Mouse (Mus musculus): Measurements from ENCODE around the gene Ptger1. TPM values are rescaled to one million over a fixed set of nuclear protein-coding genes. Genes with fewer than 3 reads are reported as not detected.
A peak's percentile ranks its signal among the peaks of the same experiment; 100 is the strongest.

Ptger1 gene
- 2.7 and 2.8 TPM in 2 replicates for polyA plus RNA-seq (2012; rRNA removed)
- polyA plus RNA-seq (2014; fragmentation: Nextera tagmentation; extraction: Ambion mirVana) = 0.40 and 0.83 TPM in 2 replicates

DNA sequence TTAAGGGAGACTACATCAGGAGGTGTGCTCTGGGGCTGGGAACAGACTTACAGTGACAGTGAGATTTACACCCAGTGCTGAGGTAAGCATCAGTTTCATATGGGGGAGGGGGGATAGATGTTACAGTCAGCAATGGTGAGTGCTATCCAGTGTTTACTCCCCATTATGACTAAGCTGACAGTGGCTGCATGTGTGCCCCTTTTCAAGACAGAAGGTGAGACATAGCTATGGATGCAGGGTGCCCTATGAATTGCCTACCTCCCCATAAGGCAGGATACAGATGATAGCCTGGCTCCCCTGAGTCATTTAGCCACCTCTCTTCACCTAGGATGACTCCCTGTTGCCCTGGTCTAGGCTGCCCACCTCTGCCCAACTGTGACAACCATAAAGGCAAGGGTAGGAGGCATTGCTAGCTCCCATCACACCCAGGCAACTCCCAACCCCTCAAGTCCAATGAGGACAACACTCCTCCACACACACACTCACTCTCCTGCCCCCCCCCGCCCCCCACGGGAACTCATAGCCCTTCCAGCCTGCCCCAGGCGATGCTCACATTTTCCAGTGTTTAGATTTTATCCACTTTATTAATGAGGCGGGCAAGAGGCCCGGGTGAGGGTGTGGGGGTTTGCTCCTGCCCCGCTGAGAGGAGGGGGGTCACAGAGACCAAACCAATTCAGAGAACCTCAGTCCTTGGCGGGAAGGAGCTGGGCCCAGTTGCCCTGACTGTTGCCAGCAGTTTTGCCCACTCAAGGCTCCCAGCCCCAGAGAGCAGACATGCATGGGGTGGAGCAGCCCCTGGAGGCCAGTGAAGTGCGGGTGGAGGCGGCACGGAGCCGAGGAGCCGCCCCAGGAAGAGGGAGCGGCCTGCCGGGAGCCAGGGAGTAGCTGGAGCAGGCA is at the start of gene Ptger1:
Gene Ptger1, plus strand, starts transcription at position 710 of the 897 bp plus-strand sequence.
- no peaks in the 10 kb centered on the region for H3K27me3 ChIP-seq (ENCODE audit: control insufficient read depth, insufficient read depth, low read length)
- H3K36me3 ChIP-seq (ENCODE audit: control insufficient read depth, insufficient read depth, low read length) = peaks cover 23% of the 10 kb centered on the region
- TF ChIP-seq POLR2A (IDR thresholded peaks at IDR 0.05; ENCODE audit: borderline replicate concordance, extremely low read depth, insufficient read depth, insufficient read length) = no peak
- peak; percentile 34 for DNase-seq (ENCODE audit: low spot score)
- ATAC-seq (ENCODE audit: low FRiP score, low read depth) = peak; percentile 9; the same call in 1 of the 2 replicates
- H3K27ac ChIP-seq (replicated peaks; ENCODE audit: low read depth, low read length) = no peak within 1 kb of the TSS
- H3K9me3 ChIP-seq (ENCODE audit: control insufficient read depth, low read length) = no peaks in the 10 kb centered on the region
- H3K4me2 ChIP-seq (replicated peaks; ENCODE audit: low read depth, low read length, severe bottlenecking) = peak within 1 kb of the TSS; percentile 28
- WGBS = 23% methylated on average over 14 of the region's 14 CpGs
- no peak within 1 kb of the TSS for H3K4me3 ChIP-seq (replicated peaks; ENCODE audit: low read length)
- peak within 1 kb of the TSS; percentile 18; the same call in 1 of the 2 replicates for H3K9ac ChIP-seq (ENCODE audit: low read depth, low read length, severe bottlenecking)
- peaks cover 40% of the 10 kb centered on the region for H3K4me1 ChIP-seq (ENCODE audit: control insufficient read depth, insufficient read depth, low read length)

DNA sequence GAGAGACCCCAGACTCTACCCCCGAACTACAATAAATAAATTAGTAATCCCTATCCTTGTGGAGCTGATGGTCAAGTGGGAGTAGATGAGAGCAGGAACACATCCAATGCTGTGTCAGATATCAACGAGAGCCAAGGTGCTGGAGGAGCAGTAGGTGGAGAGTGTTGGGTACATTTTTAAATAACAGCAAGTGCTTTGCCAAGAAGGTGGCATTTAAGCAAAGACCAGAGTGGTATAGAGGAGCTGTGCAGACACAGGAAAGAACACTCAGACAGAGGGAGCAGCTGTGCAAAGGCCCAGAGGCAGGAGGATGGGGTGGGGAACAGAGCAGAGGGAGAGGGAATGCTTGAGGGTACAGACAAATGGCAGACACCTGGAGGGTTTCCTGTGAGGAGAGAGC is 49.4 kb upstream of the Ptger1 start:
- H3K4me2 ChIP-seq (replicated peaks; ENCODE audit: low read depth, low read length, severe bottlenecking) = no peak overlapping the region
- no peaks in the 10 kb centered on the region for H3K4me1 ChIP-seq (ENCODE audit: control insufficient read depth, insufficient read depth, low read length)
- no peak overlapping the region for H3K4me3 ChIP-seq (replicated peaks; ENCODE audit: low read length)
- ATAC-seq (ENCODE audit: low FRiP score, low read depth) (no peak), DNase-seq (ENCODE audit: low spot score) (no peak)
- H3K9me3 ChIP-seq (ENCODE audit: control insufficient read depth, low read length) = no peaks in the 10 kb centered on the region
- no peak overlapping the region for H3K27ac ChIP-seq (replicated peaks; ENCODE audit: low read depth, low read length)
- WGBS = 90% methylated on average over 2 of the region's 2 CpGs
- no peaks in the 10 kb centered on the region for H3K27me3 ChIP-seq (ENCODE audit: control insufficient read depth, insufficient read depth, low read length)
- no peak overlapping the region for H3K9ac ChIP-seq (ENCODE audit: low read depth, low read length, severe bottlenecking)
- TF ChIP-seq POLR2A (IDR thresholded peaks at IDR 0.05; ENCODE audit: borderline replicate concordance, extremely low read depth, insufficient read depth, insufficient read length) = no peak
- peaks cover 13% of the 10 kb centered on the region for H3K36me3 ChIP-seq (ENCODE audit: control insufficient read depth, insufficient read depth, low read length)

DNA sequence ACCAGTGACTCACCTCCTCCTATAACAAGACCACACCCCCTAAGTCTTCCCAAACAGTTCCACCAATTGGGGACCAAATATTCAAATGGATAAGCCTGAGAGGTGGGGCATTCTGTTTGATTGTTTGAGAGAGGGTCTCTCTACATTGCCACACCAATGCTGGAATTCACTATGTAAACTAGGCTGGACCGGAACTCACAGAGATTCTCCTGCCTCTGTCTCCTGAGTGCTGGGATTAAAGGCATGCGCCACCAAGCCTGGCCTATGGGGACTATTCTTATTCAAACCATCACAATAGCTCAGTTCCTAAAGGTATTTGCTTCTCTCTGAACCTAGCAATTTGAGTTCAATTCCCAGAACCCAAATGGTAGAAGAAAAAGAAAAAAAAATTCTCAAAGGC is 47.9 kb upstream of the Ptger1 start:
- 90% methylated on average over 2 of the region's 2 CpGs for whole genome bisulfite sequencing
- DNase-seq (ENCODE audit: low spot score) = no peak
- Histone ChIP-seq H3K9me3 (ENCODE audit: control insufficient read depth, low read length) (no peaks in the 10 kb centered on the region), H3K4me1 (ENCODE audit: control insufficient read depth, insufficient read depth, low read length) (no peaks in the 10 kb centered on the region), H3K36me3 (ENCODE audit: control insufficient read depth, insufficient read depth, low read length) (no peaks in the 10 kb centered on the region; the same call in 1 of the 2 replicates), H3K27me3 (ENCODE audit: control insufficient read depth, insufficient read depth, low read length) (no peaks in the 10 kb centered on the region), H3K9ac (ENCODE audit: low read depth, low read length, severe bottlenecking) (no peak overlapping the region), H3K4me2 (replicated peaks; ENCODE audit: low read depth, low read length, severe bottlenecking) (no peak overlapping the region), H3K4me3 (replicated peaks; ENCODE audit: low read length) (no peak overlapping the region), H3K27ac (replicated peaks; ENCODE audit: low read depth, low read length) (no peak overlapping the region)
- no peak for ATAC-seq (ENCODE audit: low FRiP score, low read depth)
- TF ChIP-seq POLR2A (IDR thresholded peaks at IDR 0.05; ENCODE audit: borderline replicate concordance, extremely low read depth, insufficient read depth, insufficient read length) = no peak

DNA sequence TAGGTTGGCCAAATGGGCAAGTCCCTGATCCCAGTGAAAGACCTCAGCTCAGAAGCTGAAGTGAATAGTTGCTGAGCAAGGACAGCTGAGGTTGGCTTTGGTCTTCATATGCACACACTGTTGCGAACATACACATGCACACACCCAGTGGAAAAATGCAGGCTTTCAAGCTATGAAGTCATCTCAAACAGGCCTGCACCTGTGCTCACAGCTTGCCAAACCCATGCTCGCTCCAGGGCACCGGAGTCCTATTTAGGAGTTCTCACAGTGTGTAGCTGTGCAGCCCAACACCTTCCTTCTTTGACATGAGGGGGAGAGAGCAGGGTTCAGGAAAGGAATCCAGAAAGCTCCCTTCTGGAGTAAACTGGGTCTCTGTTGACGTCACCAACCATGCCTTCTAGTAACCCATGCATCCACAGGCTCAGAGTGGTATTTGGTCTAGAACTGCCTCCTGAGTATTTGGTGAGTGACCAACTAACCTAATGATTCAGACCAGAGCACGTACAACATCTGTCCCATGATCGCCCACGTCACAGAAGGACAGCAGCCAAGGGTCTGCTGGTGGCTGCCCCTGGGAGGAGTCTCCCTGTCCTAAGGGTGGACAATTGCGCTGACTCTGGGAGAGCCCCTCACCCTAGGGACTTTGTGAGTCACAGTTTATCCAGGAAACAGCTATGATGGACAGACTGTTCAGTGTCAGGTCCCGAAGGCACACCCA is 46.8 kb upstream of the Ptger1 start:
- peak overlapping the region; percentile 33; the same call in 1 of the 2 replicates for H3K27ac ChIP-seq (replicated peaks; ENCODE audit: low read depth, low read length)
- no peaks in the 10 kb centered on the region for H3K4me1 ChIP-seq (ENCODE audit: control insufficient read depth, insufficient read depth, low read length)
- 80% methylated on average over 9 of the region's 9 CpGs for WGBS
- no peaks in the 10 kb centered on the region for H3K36me3 ChIP-seq (ENCODE audit: control insufficient read depth, insufficient read depth, low read length)
- H3K4me3 ChIP-seq (replicated peaks; ENCODE audit: low read length) = no peak overlapping the region
- DNase-seq (ENCODE audit: low spot score) (peak; percentile 63), ATAC-seq (ENCODE audit: low FRiP score, low read depth) (peak; percentile 32; the same call in 1 of the 2 replicates)
- H3K27me3 ChIP-seq (ENCODE audit: control insufficient read depth, insufficient read depth, low read length) = no peaks in the 10 kb centered on the region
- H3K9me3 ChIP-seq (ENCODE audit: control insufficient read depth, low read length) = no peaks in the 10 kb centered on the region
- H3K9ac ChIP-seq (ENCODE audit: low read depth, low read length, severe bottlenecking) = no peak overlapping the region
- no peak overlapping the region for H3K4me2 ChIP-seq (replicated peaks; ENCODE audit: low read depth, low read length, severe bottlenecking)
- TF ChIP-seq POLR2A (IDR thresholded peaks at IDR 0.05; ENCODE audit: borderline replicate concordance, extremely low read depth, insufficient read depth, insufficient read length) = no peak

DNA sequence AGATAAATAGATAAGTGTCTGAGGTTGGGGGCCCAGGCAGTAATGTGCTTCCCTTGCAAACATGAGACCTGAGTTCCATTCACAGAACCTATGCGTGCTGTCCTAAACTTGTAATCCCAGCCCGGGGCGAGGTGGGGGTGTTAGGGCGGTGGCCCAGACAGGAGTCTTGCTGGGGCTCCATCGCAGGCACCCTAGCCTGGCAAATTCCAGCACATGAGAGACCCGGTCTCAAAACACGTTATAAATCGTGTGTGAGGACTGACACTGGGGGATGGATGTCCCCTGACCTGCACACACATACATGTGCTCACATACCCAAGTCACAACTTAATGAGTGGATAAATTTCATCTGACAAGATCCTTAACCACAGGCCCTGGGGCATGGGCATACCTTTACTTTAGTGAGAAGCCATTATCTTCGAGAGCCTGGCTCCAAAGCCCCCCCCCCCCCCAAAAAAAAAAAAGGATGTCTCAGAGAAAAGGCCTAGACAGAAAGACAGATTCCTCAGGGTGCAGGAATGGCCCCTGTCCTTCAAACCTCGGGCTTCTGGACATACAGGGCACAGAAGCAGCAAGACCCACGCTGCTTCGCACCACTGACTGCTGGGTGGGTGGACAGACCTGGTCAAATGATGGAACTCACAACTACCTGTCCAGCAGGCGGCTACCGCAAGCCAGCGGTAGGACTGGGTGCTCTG is 44.6 kb upstream of the Ptger1 start:
- Histone ChIP-seq H3K9ac (ENCODE audit: low read depth, low read length, severe bottlenecking) (peak overlapping the region; percentile 40), H3K9me3 (ENCODE audit: control insufficient read depth, low read length) (no peaks in the 10 kb centered on the region), H3K36me3 (ENCODE audit: control insufficient read depth, insufficient read depth, low read length) (no peaks in the 10 kb centered on the region), H3K4me1 (ENCODE audit: control insufficient read depth, insufficient read depth, low read length) (no peaks in the 10 kb centered on the region), H3K4me2 (replicated peaks; ENCODE audit: low read depth, low read length, severe bottlenecking) (peak overlapping the region; percentile 58), H3K27ac (replicated peaks; ENCODE audit: low read depth, low read length) (no peak overlapping the region), H3K27me3 (ENCODE audit: control insufficient read depth, insufficient read depth, low read length) (no peaks in the 10 kb centered on the region), H3K4me3 (replicated peaks; ENCODE audit: low read length) (peak overlapping the region; percentile 32)
- ATAC-seq (ENCODE audit: low FRiP score, low read depth) = peak; percentile 38
- no peak for DNase-seq (ENCODE audit: low spot score)
- no peak for TF ChIP-seq POLR2A (IDR thresholded peaks at IDR 0.05; ENCODE audit: borderline replicate concordance, extremely low read depth, insufficient read depth, insufficient read length)
- 46% methylated on average over 15 of the region's 15 CpGs for WGBS
